In genomic region chr2:70562011-70562491, GRCm38 (mm10) we compare ENCODE assay signal across 9 mouse cellular contexts. TPM values are rescaled to one million over a fixed set of nuclear protein-coding genes. Genes with fewer than 3 reads are reported as not detected.
DNase-seq lines count a peak whose midpoint lies in the region; ATAC-seq and TF ChIP-seq lines count a peak whose summit lies in the region.
"Had no signal": no experiment of that assay in that cellular context is flagged by ENCODE, and none has a peak within 500 bp of the region (broad histone marks: within the 10 kb centered on the region; RNA-seq: fewer than 3 reads in every experiment).

No protein-coding gene starts in this region.

- no peak for TF ChIP-seq CTCF in lung, embryonic 14.5 days (IDR thresholded peaks at IDR 0.05; ENCODE audit: low read depth)
- no peak for TF ChIP-seq CTCF in hindbrain, postnatal 0 days (IDR thresholded peaks at IDR 0.05; ENCODE audit: low read depth)

- peaks cover 83% of the 10 kb centered on the region for H3K27me3 ChIP-seq in lung, embryonic 14.5 days (ENCODE audit: insufficient read depth, low read length)
- H3K27me3 ChIP-seq in hindbrain, postnatal 0 days (ENCODE audit: insufficient read depth, low read length): peaks cover 40% of the 10 kb centered on the region; the same call in 1 of the 2 replicates
- H3K27me3 ChIP-seq in neural tube, embryonic 15.5 days (replicated peaks): peaks cover 65% of the 10 kb centered on the region

- no peaks in the 10 kb centered on the region for H3K9me3 ChIP-seq in lung, embryonic 14.5 days (ENCODE audit: low read depth, low read length)
- no peaks in the 10 kb centered on the region for H3K9me3 ChIP-seq in hindbrain, postnatal 0 days (ENCODE audit: low read length)
- H3K9me3 ChIP-seq in neural tube, embryonic 15.5 days (replicated peaks): no peaks in the 10 kb centered on the region

- peaks cover 13% of the 10 kb centered on the region for H3K4me1 ChIP-seq in lung, embryonic 14.5 days (ENCODE audit: insufficient read depth)
- H3K4me1 ChIP-seq in hindbrain, postnatal 0 days (ENCODE audit: insufficient read depth, low read length): peaks cover 4% of the 10 kb centered on the region; the same call in 1 of the 2 replicates
- H3K4me1 ChIP-seq in neural tube, embryonic 15.5 days: peaks cover 50% of the 10 kb centered on the region

- no peak overlapping the region for H3K27ac ChIP-seq in lung, embryonic 14.5 days (ENCODE audit: low read depth)
- peak overlapping the region; percentile 85 for H3K27ac ChIP-seq in hindbrain, postnatal 0 days
- H3K27ac ChIP-seq in neural tube, embryonic 15.5 days (replicated peaks): peak overlapping the region; percentile 90

- no peak for ATAC-seq in lung, embryonic 14.5 days (ENCODE audit: insufficient read depth)
- peak; percentile 6; the same call in 1 of the 2 replicates for ATAC-seq in hindbrain, postnatal 0 days
- ATAC-seq in neural tube, embryonic 15.5 days (ENCODE audit: low FRiP score): peak; percentile 4; the same call in 1 of the 2 replicates

- WGBS in lung, embryonic 14.5 days: under 1% methylated on average over 42 of the region's 42 CpGs
- under 1% methylated on average over 42 of the region's 42 CpGs for WGBS in hindbrain, postnatal 0 days
- under 1% methylated on average over 42 of the region's 42 CpGs for WGBS in neural tube, embryonic 15.5 days

- H3K9ac ChIP-seq in lung, embryonic 14.5 days: no peak overlapping the region
- peak overlapping the region; percentile 56 for H3K9ac ChIP-seq in hindbrain, postnatal 0 days (replicated peaks; ENCODE audit: low read length)
- peak overlapping the region; percentile 61 for H3K9ac ChIP-seq in neural tube, embryonic 15.5 days (replicated peaks)

- DNase-seq in adrenal gland, adult (ENCODE audit: inconsistent age in 2 of 2, low spot score in 1 of 2): peak; percentile 46 to 81
- no peak for DNase-seq in adrenal gland, adult 8-10 months
- no peak for DNase-seq in lung, embryonic 14.5 days
- no peak for DNase-seq in lung, postnatal 10 days
- DNase-seq in hindbrain, postnatal 0 days (ENCODE audit: low spot score): peak; percentile 62
- no peak for DNase-seq in urinary bladder, adult 2 months (ENCODE audit: low spot score)
- no peak for DNase-seq in spleen, postnatal 36 days (ENCODE audit: low spot score in 2 of 2)

- no peaks in the 10 kb centered on the region for H3K36me3 ChIP-seq in lung, embryonic 14.5 days (ENCODE audit: insufficient read depth)
- H3K36me3 ChIP-seq in hindbrain, postnatal 0 days (ENCODE audit: insufficient read depth, low read length): no peaks in the 10 kb centered on the region
- H3K36me3 ChIP-seq in neural tube, embryonic 15.5 days: no peaks in the 10 kb centered on the region

- peak overlapping the region; percentile 28 for H3K4me3 ChIP-seq in lung, embryonic 14.5 days (ENCODE audit: low read depth, low read length)
- H3K4me3 ChIP-seq in hindbrain, postnatal 0 days (ENCODE audit: low read length): peak overlapping the region; percentile 48
- H3K4me3 ChIP-seq in neural tube, embryonic 15.5 days (replicated peaks): peak overlapping the region; percentile 50

- peak overlapping the region; percentile 55 for H3K4me2 ChIP-seq in lung, embryonic 14.5 days
- H3K4me2 ChIP-seq in hindbrain, postnatal 0 days (ENCODE audit: low read depth, low read length): peak overlapping the region; percentile 59
- peak overlapping the region; percentile 60 for H3K4me2 ChIP-seq in neural tube, embryonic 15.5 days

RNA-seq across cellular contexts. Expression of gene Gad1, which starts 9.2 kb away (rescaled TPM):
- 10 to 100 TPM; 12.4 to 20.9 (median 15.5) TPM for total RNA-seq in adrenal gland, adult 8-10 months (2022)
- 0.11 and 0.28 TPM in 2 replicates for polyA plus RNA-seq in lung, embryonic 14.5 days (2014; fragmentation: Nextera tagmentation; extraction: Ambion mirVana)
- 106 and 113 TPM in 2 replicates for total RNA-seq in hindbrain, postnatal 0 days (2014; rRNA removed)
- 108 and 113 TPM in 2 replicates for polyA plus RNA-seq in hindbrain, postnatal 0 days (2015; fragmentation: Nextera tagmentation; extraction: Ambion mirVana)
- 84.0 and 96.5 TPM in 2 replicates for polyA plus RNA-seq in neural tube, embryonic 15.5 days (2015; fragmentation: Nextera tagmentation; extraction: Ambion mirVana)
- 0.12 TPM in 1 of 2 replicates, not detected in the other for polyA plus RNA-seq in urinary bladder, adult 2 months (2012; rRNA removed)
- total RNA-seq: common myeloid progenitor, adult 5-6 weeks had no signal

RNA-seq across cellular contexts. Expression of gene Erich2, which starts 53.4 kb away (rescaled TPM):
- total RNA-seq in adrenal gland, adult 8-10 months (2022): under 1 TPM; 0.28 to 0.68 (median 0.38) TPM
- polyA plus RNA-seq in lung, embryonic 14.5 days (2014; fragmentation: Nextera tagmentation; extraction: Ambion mirVana): 6.1 and 6.2 TPM in 2 replicates
- total RNA-seq in hindbrain, postnatal 0 days (2014; rRNA removed): 0.43 and 1.8 TPM in 2 replicates
- polyA plus RNA-seq in hindbrain, postnatal 0 days (2015; fragmentation: Nextera tagmentation; extraction: Ambion mirVana): 6.3 and 7.1 TPM in 2 replicates
- polyA plus RNA-seq in neural tube, embryonic 15.5 days (2015; fragmentation: Nextera tagmentation; extraction: Ambion mirVana): 0.92 and 2.1 TPM in 2 replicates
- 0.78 and 1.3 TPM in 2 replicates for polyA plus RNA-seq in urinary bladder, adult 2 months (2012; rRNA removed)
- total RNA-seq: common myeloid progenitor, adult 5-6 weeks had no signal

Comparison
In these comparisons a context has a peak if more than half of its experiments do, and no peak if none do; other contexts are left out.
1. DNase-seq: peak in adrenal gland, adult (2 of 2) and hindbrain, postnatal 0 days (single experiment); none in adrenal gland, adult 8-10 months (single experiment), lung, embryonic 14.5 days (single experiment), lung, postnatal 10 days (single experiment), urinary bladder, adult 2 months (single experiment) and spleen, postnatal 36 days (0 of 2).
2. RNA of gene Gad1, which starts 9.2 kb away (polyA plus RNA-seq): 108 to 113 TPM in hindbrain, postnatal 0 days and 84.0 to 96.5 TPM in neural tube, embryonic 15.5 days; 0.11 to 0.28 TPM in lung, embryonic 14.5 days and 0.12 TPM in urinary bladder, adult 2 months; every median in the first group is over 10 times any median in the second.
3. Peak in every context shown above with its lines, with median percentiles within 50 percentile points of each other: H3K4me2 ChIP-seq and H3K4me3 ChIP-seq.